ENCODE assay signal across 8 mouse cellular contexts in the genomic region with DNA sequence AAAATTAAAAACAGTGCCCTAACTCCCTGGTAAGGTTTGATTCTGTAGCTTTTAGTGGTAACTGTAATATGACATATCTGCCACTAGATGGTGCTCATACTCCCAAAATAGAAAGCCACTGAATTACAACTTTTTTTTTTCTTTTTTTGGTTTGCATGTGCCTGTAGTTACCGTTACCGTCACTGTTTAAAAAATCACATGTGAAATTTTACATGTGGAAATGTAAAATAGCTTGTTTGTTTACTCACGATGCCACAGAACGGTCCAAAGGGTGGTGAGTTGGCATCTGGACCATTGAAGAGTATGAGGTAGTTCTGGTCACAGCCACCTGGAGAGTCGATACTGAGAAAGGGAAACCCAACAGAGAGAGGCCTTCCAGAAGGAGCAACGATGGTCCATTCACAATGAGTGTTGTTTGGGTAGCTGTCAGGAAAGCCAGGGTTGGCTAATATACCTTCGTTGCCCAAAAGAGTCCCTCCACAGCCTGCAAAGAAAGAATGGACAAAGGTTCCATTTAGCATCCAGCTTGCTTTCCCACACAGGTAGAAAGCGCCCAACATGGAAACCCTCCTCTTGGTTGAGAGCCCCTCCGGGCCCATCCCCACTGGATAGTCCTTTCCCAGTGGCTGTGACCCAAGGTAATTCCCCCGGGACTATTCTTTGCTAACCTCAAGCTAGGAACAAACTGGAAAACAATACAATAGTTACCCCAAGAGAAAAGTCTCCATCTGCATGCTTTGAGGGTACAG. TPM values are rescaled to one million over a fixed set of nuclear protein-coding genes. Genes with fewer than 3 reads are reported as not detected.
DNase-seq lines count a peak whose midpoint lies in the region; ATAC-seq and TF ChIP-seq lines count a peak whose summit lies in the region.

No protein-coding gene starts in this region.

- no peak overlapping the region for H3K4me2 ChIP-seq in liver, embryonic 11.5 days
- H3K4me2 ChIP-seq in forebrain, postnatal 0 days (ENCODE audit: low read depth): no peak overlapping the region
- H3K4me2 ChIP-seq in midbrain, embryonic 13.5 days (replicated peaks): no peak overlapping the region

- H3K36me3 ChIP-seq in liver, adult 2 months (ENCODE audit: control insufficient read depth, insufficient read depth, low read length): no peaks in the 10 kb centered on the region
- H3K36me3 ChIP-seq in liver, embryonic 11.5 days (ENCODE audit: control insufficient read depth, insufficient read depth, low read length): no peaks in the 10 kb centered on the region
- no peaks in the 10 kb centered on the region for H3K36me3 ChIP-seq in forebrain, postnatal 0 days (ENCODE audit: insufficient read depth)
- no peaks in the 10 kb centered on the region for H3K36me3 ChIP-seq in midbrain, embryonic 13.5 days

- TF ChIP-seq CTCF in liver, adult 2 months (IDR thresholded peaks at IDR 0.05; ENCODE audit: low read depth, low read length): peak; percentile 66
- TF ChIP-seq CTCF in forebrain, postnatal 0 days (IDR thresholded peaks at IDR 0.05; ENCODE audit: low read depth): peak; percentile 77

- no peak for TF ChIP-seq POLR2A in liver, adult 2 months (IDR thresholded peaks at IDR 0.05; ENCODE audit: extremely low read depth, insufficient read depth, low read length)

- DNase-seq in liver, adult 2 months (ENCODE audit: extremely low read depth, low read depth, low spot score): peak; percentile 13
- DNase-seq in liver, embryonic 11.5 days (ENCODE audit: low spot score): no peak
- peak; percentile 40 for DNase-seq in R1 (ENCODE audit: low read depth, low spot score)
- peak; percentile 51 for DNase-seq in forebrain, postnatal 0 days
- DNase-seq in layer of hippocampus, adult 11-12 months (ENCODE audit: low spot score): no peak
- DNase-seq in layer of hippocampus, postnatal 25 days (ENCODE audit: extremely low spot score in 1 of 2, low spot score in 1 of 2): no peak
- no peak for DNase-seq in cerebellum, adult 9-10 months

- no peak overlapping the region for H3K9ac ChIP-seq in liver, adult 2 months (ENCODE audit: low read depth, low read length)
- no peak overlapping the region for H3K9ac ChIP-seq in liver, embryonic 11.5 days (ENCODE audit: low read depth, low read length)
- H3K9ac ChIP-seq in forebrain, postnatal 0 days: no peak overlapping the region
- H3K9ac ChIP-seq in midbrain, embryonic 13.5 days (replicated peaks): no peak overlapping the region

- no peaks in the 10 kb centered on the region; the same call in 1 of the 2 replicates for H3K4me1 ChIP-seq in liver, adult 2 months (ENCODE audit: control insufficient read depth, insufficient read depth, low read length)
- no peaks in the 10 kb centered on the region for H3K4me1 ChIP-seq in liver, embryonic 11.5 days (replicated peaks; ENCODE audit: control insufficient read depth, insufficient read depth, low read length)
- H3K4me1 ChIP-seq in forebrain, postnatal 0 days (ENCODE audit: insufficient read depth): no peaks in the 10 kb centered on the region
- no peaks in the 10 kb centered on the region for H3K4me1 ChIP-seq in midbrain, embryonic 13.5 days (replicated peaks)

- H3K9me3 ChIP-seq in liver, embryonic 11.5 days (ENCODE audit: control insufficient read depth, low read length): no peaks in the 10 kb centered on the region
- no peaks in the 10 kb centered on the region for H3K9me3 ChIP-seq in forebrain, postnatal 0 days (ENCODE audit: low read length)
- H3K9me3 ChIP-seq in midbrain, embryonic 13.5 days: no peaks in the 10 kb centered on the region

- no peak overlapping the region for H3K27ac ChIP-seq in liver, adult 2 months (replicated peaks; ENCODE audit: insufficient read depth, low read depth, low read length)
- no peak overlapping the region for H3K27ac ChIP-seq in liver, embryonic 11.5 days (ENCODE audit: low read depth, low read length)
- no peak overlapping the region for H3K27ac ChIP-seq in forebrain, postnatal 0 days (ENCODE audit: low read depth, low read length)
- H3K27ac ChIP-seq in midbrain, embryonic 13.5 days: no peak overlapping the region

- no peak overlapping the region for H3K4me3 ChIP-seq in liver, adult 2 months (ENCODE audit: insufficient read depth, low read depth, low read length)
- H3K4me3 ChIP-seq in liver, embryonic 11.5 days (ENCODE audit: low read depth, low read length): no peak overlapping the region
- H3K4me3 ChIP-seq in forebrain, postnatal 0 days (ENCODE audit: low read depth, low read length): no peak overlapping the region
- no peak overlapping the region for H3K4me3 ChIP-seq in midbrain, embryonic 13.5 days (replicated peaks)

- ATAC-seq in liver, embryonic 11.5 days (replicated peaks; ENCODE audit: low FRiP score): no peak
- ATAC-seq in forebrain, postnatal 0 days: peak; percentile 36; the same call in 1 of the 2 replicates
- ATAC-seq in midbrain, embryonic 13.5 days: peak; percentile 53

- WGBS in liver, adult 2 months: 57% methylated on average over 10 of the region's 10 CpGs
- 52% methylated on average over 10 of the region's 10 CpGs for whole genome bisulfite sequencing in liver, embryonic 11.5 days
- WGBS in forebrain, postnatal 0 days: 52% methylated on average over 10 of the region's 10 CpGs
- 59% methylated on average over 10 of the region's 10 CpGs for WGBS in midbrain, embryonic 13.5 days

- no peaks in the 10 kb centered on the region for H3K79me2 ChIP-seq in liver, adult 2 months (ENCODE audit: control insufficient read depth, insufficient read depth, low read length)

- no peaks in the 10 kb centered on the region for H3K27me3 ChIP-seq in liver, adult 2 months (ENCODE audit: control insufficient read depth, insufficient read depth, low read length)
- no peaks in the 10 kb centered on the region for H3K27me3 ChIP-seq in liver, embryonic 11.5 days (replicated peaks; ENCODE audit: control insufficient read depth, insufficient read depth, low read length)
- H3K27me3 ChIP-seq in forebrain, postnatal 0 days (ENCODE audit: insufficient read depth, low read length): no peaks in the 10 kb centered on the region
- no peaks in the 10 kb centered on the region for H3K27me3 ChIP-seq in midbrain, embryonic 13.5 days

RNA-seq across cellular contexts. Expression of gene Rsu1, which starts 7.1 kb away (rescaled TPM):
- total RNA-seq in liver, adult 2 months (2014; rRNA removed): 31.5 and 34.9 TPM in 2 replicates
- polyA plus RNA-seq in liver, adult 2 months (2012; rRNA removed): 17.9 and 26.8 TPM in 2 replicates
- polyA plus RNA-seq in liver, embryonic 11.5 days (2014; fragmentation: Nextera tagmentation; extraction: Ambion mirVana): 135 and 140 TPM in 2 replicates
- 49.7 and 58.3 TPM in 2 replicates for total RNA-seq in forebrain, postnatal 0 days (2014; rRNA removed)
- polyA plus RNA-seq in forebrain, postnatal 0 days (2015; fragmentation: Nextera tagmentation; extraction: Ambion mirVana): 68.4 and 73.8 TPM in 2 replicates
- polyA plus RNA-seq in midbrain, embryonic 13.5 days (2015; fragmentation: Nextera tagmentation; extraction: Ambion mirVana): 49.0 and 50.8 TPM in 2 replicates
- total RNA-seq in layer of hippocampus, postnatal 25 days (2021): 10 to 100 TPM; 38.2 to 40.0 TPM

Comparison
In these comparisons a context has a peak if more than half of its experiments do, and no peak if none do; other contexts are left out.
1. DNase-seq: peak in liver, adult 2 months (single experiment), R1 (single experiment) and forebrain, postnatal 0 days (single experiment); none in liver, embryonic 11.5 days (single experiment), layer of hippocampus, adult 11-12 months (single experiment), layer of hippocampus, postnatal 25 days (0 of 2) and cerebellum, adult 9-10 months (single experiment).